Mouse (Mus musculus): ENCODE measurements around the gene Trim52. TPM values are rescaled to one million over a fixed set of nuclear protein-coding genes. Genes with fewer than 3 reads are reported as not detected.

Trim52 gene
- polyA plus RNA-seq, 1 experiment: not detected

- H3K4me3 ChIP-seq (ENCODE audit: extremely low read depth, insufficient read depth, insufficient read length): no peak overlapping the region
- TF ChIP-seq CTCF (IDR thresholded peaks at IDR 0.05; ENCODE audit: extremely low read depth, insufficient read depth, insufficient read length, insufficient replicate concordance): no peak
- TF ChIP-seq POLR2A (IDR thresholded peaks at IDR 0.05; ENCODE audit: low read depth, low read length): no peak
- no peaks in the 10 kb centered on the region for H3K27me3 ChIP-seq (ENCODE audit: control insufficient read depth, insufficient read depth, low read length)
- H3K27ac ChIP-seq (ENCODE audit: insufficient read depth, low read length): no peak overlapping the region
- H3K4me1 ChIP-seq (ENCODE audit: control insufficient read depth, insufficient read depth, insufficient read length): no peaks in the 10 kb centered on the region
- DNase-seq (ENCODE audit: low read depth in 1 of 2, low spot score in 2 of 2): no peak
- WGBS: 88% methylated on average over 5 of the region's 5 CpGs
- no peaks in the 10 kb centered on the region for H3K36me3 ChIP-seq (ENCODE audit: control insufficient read depth, insufficient read depth, low read length)
These were observed 70.9 kb downstream of the Trim52 start for GRCm38 (mm10) chr14:106176879-106177278.

GRCm38 (mm10) chr14:106178245-106178644 lies 72.2 kb downstream of the Trim52 start:
- H3K4me3 ChIP-seq (ENCODE audit: extremely low read depth, insufficient read depth, insufficient read length): no peak overlapping the region
- H3K36me3 ChIP-seq (ENCODE audit: control insufficient read depth, insufficient read depth, low read length): no peaks in the 10 kb centered on the region
- no peak for DNase-seq (ENCODE audit: low read depth in 1 of 2, low spot score in 2 of 2)
- 84% methylated on average over 4 of the region's 4 CpGs for WGBS
- no peak for TF ChIP-seq POLR2A (IDR thresholded peaks at IDR 0.05; ENCODE audit: low read depth, low read length)
- no peaks in the 10 kb centered on the region for H3K27me3 ChIP-seq (ENCODE audit: control insufficient read depth, insufficient read depth, low read length)
- H3K4me1 ChIP-seq (ENCODE audit: control insufficient read depth, insufficient read depth, insufficient read length): no peaks in the 10 kb centered on the region
- H3K27ac ChIP-seq (ENCODE audit: insufficient read depth, low read length): no peak overlapping the region

GRCm38 (mm10) chr14:106179102-106179727 lies 73.2 kb downstream of the Trim52 start:
- 74% methylated on average over 8 of the region's 8 CpGs for WGBS

GRCm38 (mm10) chr14:106179728-106180125 lies 73.7 kb downstream of the Trim52 start:
- no peaks in the 10 kb centered on the region for H3K27me3 ChIP-seq (ENCODE audit: control insufficient read depth, insufficient read depth, low read length)
- no peak overlapping the region for H3K27ac ChIP-seq (ENCODE audit: insufficient read depth, low read length)
- no peaks in the 10 kb centered on the region for H3K36me3 ChIP-seq (ENCODE audit: control insufficient read depth, insufficient read depth, low read length)
- 86% methylated on average over 2 of the region's 2 CpGs for WGBS
- no peaks in the 10 kb centered on the region for H3K4me1 ChIP-seq (ENCODE audit: control insufficient read depth, insufficient read depth, insufficient read length)
- DNase-seq (ENCODE audit: low read depth in 1 of 2, low spot score in 2 of 2): no peak
- H3K4me3 ChIP-seq (ENCODE audit: extremely low read depth, insufficient read depth, insufficient read length): no peak overlapping the region
- no peak for TF ChIP-seq CTCF (IDR thresholded peaks at IDR 0.05; ENCODE audit: extremely low read depth, insufficient read depth, insufficient read length, insufficient replicate concordance)
- no peak for TF ChIP-seq POLR2A (IDR thresholded peaks at IDR 0.05; ENCODE audit: low read depth, low read length)

More at GRCm38 (mm10) chr14:106179102-106179727, 73.2 kb downstream of the Trim52 start:
- Histone ChIP-seq H3K4me3 (ENCODE audit: extremely low read depth, insufficient read depth, insufficient read length) (no peak overlapping the region), H3K36me3 (ENCODE audit: control insufficient read depth, insufficient read depth, low read length) (no peaks in the 10 kb centered on the region), H3K27ac (ENCODE audit: insufficient read depth, low read length) (no peak overlapping the region), H3K4me1 (ENCODE audit: control insufficient read depth, insufficient read depth, insufficient read length) (no peaks in the 10 kb centered on the region), H3K27me3 (ENCODE audit: control insufficient read depth, insufficient read depth, low read length) (no peaks in the 10 kb centered on the region)
- TF ChIP-seq CTCF (IDR thresholded peaks at IDR 0.05; ENCODE audit: extremely low read depth, insufficient read depth, insufficient read length, insufficient replicate concordance) (no peak), POLR2A (IDR thresholded peaks at IDR 0.05; ENCODE audit: low read depth, low read length) (no peak)
- DNase-seq (ENCODE audit: low read depth in 1 of 2, low spot score in 2 of 2): no peak

- H3K36me3 ChIP-seq (ENCODE audit: control insufficient read depth, insufficient read depth, low read length): no peaks in the 10 kb centered on the region
- no peak overlapping the region for H3K4me3 ChIP-seq (ENCODE audit: extremely low read depth, insufficient read depth, insufficient read length)
- no peaks in the 10 kb centered on the region for H3K4me1 ChIP-seq (ENCODE audit: control insufficient read depth, insufficient read depth, insufficient read length)
- no peaks in the 10 kb centered on the region for H3K27me3 ChIP-seq (ENCODE audit: control insufficient read depth, insufficient read depth, low read length)
- H3K27ac ChIP-seq (ENCODE audit: insufficient read depth, low read length): no peak overlapping the region
- no peak for DNase-seq (ENCODE audit: low read depth in 1 of 2, low spot score in 2 of 2)
- TF ChIP-seq CTCF (IDR thresholded peaks at IDR 0.05; ENCODE audit: extremely low read depth, insufficient read depth, insufficient read length, insufficient replicate concordance) (no peak), POLR2A (IDR thresholded peaks at IDR 0.05; ENCODE audit: low read depth, low read length) (no peak)
These were observed 74.6 kb downstream of the Trim52 start for GRCm38 (mm10) chr14:106180616-106181015.

GRCm38 (mm10) chr14:106183985-106184384 lies 78.0 kb downstream of the Trim52 start:
- Histone ChIP-seq H3K27ac (ENCODE audit: insufficient read depth, low read length) (no peak overlapping the region), H3K4me3 (ENCODE audit: extremely low read depth, insufficient read depth, insufficient read length) (no peak overlapping the region), H3K36me3 (ENCODE audit: control insufficient read depth, insufficient read depth, low read length) (no peaks in the 10 kb centered on the region), H3K27me3 (ENCODE audit: control insufficient read depth, insufficient read depth, low read length) (no peaks in the 10 kb centered on the region), H3K4me1 (ENCODE audit: control insufficient read depth, insufficient read depth, insufficient read length) (no peaks in the 10 kb centered on the region)
- WGBS: 90% methylated on average over 3 of the region's 3 CpGs
- no peak for DNase-seq (ENCODE audit: low read depth in 1 of 2, low spot score in 2 of 2)
- TF ChIP-seq CTCF (IDR thresholded peaks at IDR 0.05; ENCODE audit: extremely low read depth, insufficient read depth, insufficient read length, insufficient replicate concordance): no peak
- TF ChIP-seq POLR2A (IDR thresholded peaks at IDR 0.05; ENCODE audit: low read depth, low read length): no peak

Other genes with a start within 250 kb of the Trim52 start
- gene Spry2, start 209.4 kb upstream of the Trim52 start, polyA plus RNA-seq (2012; rRNA removed): 4.5 and 5.0 TPM in 2 replicates